Mouse (Mus musculus) kidney, embryonic 16.5 days (tissue): ENCODE measurements at regions not wholly inside any gene's neighbourhood (a gene's known extent, or its start where the extent isn't known, plus 50 kb on each side); places are given as distances from the start of the nearest gene placed in this dataset.

Experiments used
- ATAC-seq: fragments of 200-750 bp; cut with Nextera tagmentation; 2 replicates; pipeline ENCODE4 v1.8.0; 2017; ENCODE audit warnings: moderate TSS enrichment; ENCODE audit not compliant: low FRiP score, low TSS enrichment
- H3K27ac ChIP-seq: fragments of 300-500 bp; sonication (generic); 2 replicates; pipeline ENCODE4 v1.5.1; 2014; ENCODE audit warnings: low read length
- H3K27me3 ChIP-seq: fragments of 300-500 bp; sonication (generic); 2 replicates; pipeline ENCODE4 v1.6.1; 2014; ENCODE audit warnings: low read length, control low read depth, mixed read lengths; ENCODE audit not compliant: insufficient read depth
- H3K36me3 ChIP-seq: fragments of 300-500 bp; sonication (generic); 2 replicates; pipeline ENCODE4 v1.6.1; 2014; ENCODE audit warnings: low read length, control low read depth, mixed read lengths; ENCODE audit not compliant: insufficient read depth
- H3K4me1 ChIP-seq: fragments of 300-500 bp; sonication (generic); 2 replicates; pipeline ENCODE4 v1.6.1; 2014; ENCODE audit warnings: low read length, control low read depth, mixed read lengths; ENCODE audit not compliant: insufficient read depth
- H3K4me2 ChIP-seq: fragments of 300-500 bp; sonication (generic); replicated peaks from 2 replicates; pipeline ENCODE4 v1.6.1; 2014; ENCODE audit warnings: low read depth, low read length
- H3K4me3 ChIP-seq: fragments of 300-500 bp; sonication (generic); 2 replicates; pipeline ENCODE4 v1.5.1; 2014; ENCODE audit warnings: mild to moderate bottlenecking, low read length
- H3K9ac ChIP-seq: fragments of 300-500 bp; sonication (generic); replicated peaks from 2 replicates; pipeline ENCODE4 v1.6.1; 2014; ENCODE audit warnings: low read length
- H3K9me3 ChIP-seq: fragments of 300-500 bp; sonication (generic); 2 replicates; pipeline ENCODE4 v1.6.1; 2016; ENCODE audit warnings: low read length, control low read depth
- WGBS: fragments of 180-500 bp; shearing (Covaris S2); extraction: QIAGEN DNeasy Blood & Tissue Kit; methylation state at CpG from one replicate; pipeline ENCODE4 v1.1.7; 2014; 5-methylcytosine and 5-hydroxymethylcytosine counted together

- no peaks in the 10 kb centered on the region for H3K9me3 ChIP-seq
- no peak for ATAC-seq
- peaks cover 10% of the 10 kb centered on the region; the same call in 1 of the 2 replicates for H3K27me3 ChIP-seq
- WGBS, result 38% methylated on average over 8 of the region's 8 CpGs
- no peak overlapping the region for H3K27ac ChIP-seq
- H3K4me3 ChIP-seq, result no peak overlapping the region
- no peak overlapping the region for H3K4me2 ChIP-seq
- H3K4me1 ChIP-seq, result no peaks in the 10 kb centered on the region
- H3K36me3 ChIP-seq, result no peaks in the 10 kb centered on the region
- H3K9ac ChIP-seq, result no peak overlapping the region
Measured at GRCm38 (mm10) chr13:72358243-72358904, 270.2 kb upstream of the Irx2 start.

DNA sequence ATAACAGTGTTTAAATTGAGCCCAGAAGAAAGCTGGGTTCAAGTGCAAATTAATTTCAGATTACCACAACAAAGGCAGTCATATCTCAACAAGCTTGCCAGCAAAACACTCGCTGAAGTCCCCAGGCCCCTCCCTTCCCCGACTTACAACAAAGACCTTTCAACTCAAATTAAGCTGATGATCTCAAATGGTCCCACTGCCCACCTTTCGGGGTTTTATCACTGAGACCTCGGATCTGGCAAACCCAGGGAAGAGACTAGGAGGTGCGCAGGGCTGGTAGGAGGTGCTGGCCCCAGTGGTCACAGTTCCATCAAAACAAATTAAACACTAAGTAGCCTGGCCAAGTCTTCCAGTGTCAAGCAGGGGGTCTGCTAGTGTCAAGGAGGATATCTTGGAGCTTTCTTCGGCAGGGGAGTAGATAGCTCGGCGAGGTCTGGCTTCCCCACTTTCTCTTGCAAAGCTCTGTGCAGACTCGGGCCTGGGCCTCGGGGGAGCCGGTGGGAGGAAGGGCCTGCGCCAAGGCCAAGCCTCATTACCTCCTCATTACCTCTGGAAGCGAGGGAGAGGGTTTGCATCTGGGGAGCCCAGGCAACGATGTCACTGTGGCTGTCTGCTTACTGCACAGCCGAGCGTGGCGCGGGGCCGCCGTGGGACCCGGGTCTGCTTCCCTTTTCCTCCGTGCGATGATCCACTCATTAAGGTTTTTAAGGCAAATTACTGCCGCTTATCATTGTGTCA lies 262.9 kb upstream of the Irx2 start:
- peaks cover 17% of the 10 kb centered on the region for H3K4me1 ChIP-seq
- no peak overlapping the region for H3K9ac ChIP-seq
- WGBS, result 5% methylated on average over 24 of the region's 24 CpGs
- peak; percentile 86 for ATAC-seq
- peaks cover 33% of the 10 kb centered on the region for H3K27me3 ChIP-seq
- H3K27ac ChIP-seq, result no peak overlapping the region
- peak overlapping the region; percentile 54 for H3K4me2 ChIP-seq
- H3K4me3 ChIP-seq, result peak overlapping the region; percentile 17
- H3K9me3 ChIP-seq, result no peaks in the 10 kb centered on the region
- H3K36me3 ChIP-seq, result no peaks in the 10 kb centered on the region

DNA sequence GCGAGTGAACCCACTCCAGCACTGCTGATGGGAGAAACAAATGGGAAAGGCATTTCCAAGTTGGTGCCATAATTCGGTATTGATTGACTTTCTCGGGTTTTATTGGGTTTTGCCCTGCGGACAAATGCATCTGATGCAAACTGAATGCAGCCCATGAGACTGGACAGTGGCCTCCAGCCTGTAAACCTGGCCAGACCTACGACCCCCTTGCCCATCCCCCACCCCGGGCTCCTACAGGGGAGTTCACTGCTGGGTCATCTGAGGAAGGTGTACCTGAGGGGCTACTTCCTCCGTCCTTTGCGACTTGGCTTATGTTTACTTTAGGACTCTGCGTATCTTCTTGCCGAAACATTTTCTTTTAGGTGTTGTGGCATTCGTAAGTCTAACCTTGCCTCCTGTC lies 262.3 kb upstream of the Irx2 start:
- Histone ChIP-seq H3K27me3 (peaks cover 33% of the 10 kb centered on the region), H3K36me3 (no peaks in the 10 kb centered on the region), H3K4me1 (peaks cover 17% of the 10 kb centered on the region), H3K4me3 (peak overlapping the region; percentile 17), H3K9ac (no peak overlapping the region), H3K27ac (no peak overlapping the region), H3K9me3 (no peaks in the 10 kb centered on the region), H3K4me2 (peak overlapping the region; percentile 54)
- peak; percentile 36; the same call in 1 of the 2 replicates for ATAC-seq
- WGBS, result 13% methylated on average over 11 of the region's 11 CpGs

- Histone ChIP-seq H3K4me1 (peaks cover 14% of the 10 kb centered on the region), H3K36me3 (no peaks in the 10 kb centered on the region), H3K27ac (no peak overlapping the region), H3K27me3 (peaks cover 24% of the 10 kb centered on the region), H3K9me3 (no peaks in the 10 kb centered on the region), H3K4me2 (no peak overlapping the region), H3K4me3 (no peak overlapping the region), H3K9ac (no peak overlapping the region)
- ATAC-seq, result no peak
- 96% methylated on average over 1 of the region's 1 CpGs for WGBS
Measured at GRCm38 (mm10) chr13:72370131-72370530, 258.5 kb upstream of the Irx2 start.

- Histone ChIP-seq H3K36me3 (no peaks in the 10 kb centered on the region), H3K9me3 (no peaks in the 10 kb centered on the region), H3K4me2 (no peak overlapping the region), H3K27me3 (peaks cover 18% of the 10 kb centered on the region), H3K4me1 (peaks cover 5% of the 10 kb centered on the region), H3K4me3 (no peak overlapping the region), H3K27ac (no peak overlapping the region), H3K9ac (no peak overlapping the region)
- ATAC-seq, result no peak
- WGBS, result 35% methylated on average over 5 of the region's 5 CpGs
Measured at GRCm38 (mm10) chr13:72370997-72371396, 257.6 kb upstream of the Irx2 start.

DNA sequence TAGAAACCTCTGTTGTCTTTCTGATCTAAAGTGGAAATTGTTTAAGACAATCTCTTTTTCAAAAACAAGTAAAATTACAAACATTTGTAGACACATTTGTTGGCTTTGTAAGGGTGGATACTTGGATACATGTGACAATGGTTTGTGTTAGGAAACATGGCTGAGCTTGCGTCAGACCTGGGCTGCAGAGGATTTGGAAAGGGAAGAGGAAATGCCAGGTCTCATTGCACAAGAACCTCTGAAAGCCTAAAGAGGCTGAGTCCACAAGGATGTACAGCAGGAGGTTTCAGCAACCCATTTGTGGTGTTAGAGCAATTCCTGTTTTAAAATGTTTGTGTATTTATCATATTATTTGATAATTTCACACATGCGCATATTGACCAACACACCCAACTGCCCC lies 235.3 kb upstream of the Irx2 start:
- H3K27ac ChIP-seq, result no peak overlapping the region
- H3K4me2 ChIP-seq, result no peak overlapping the region
- H3K36me3 ChIP-seq, result no peaks in the 10 kb centered on the region
- 90% methylated on average over 2 of the region's 2 CpGs for WGBS
- no peaks in the 10 kb centered on the region for H3K9me3 ChIP-seq
- H3K9ac ChIP-seq, result no peak overlapping the region
- no peaks in the 10 kb centered on the region for H3K27me3 ChIP-seq
- no peak for ATAC-seq
- no peak overlapping the region for H3K4me3 ChIP-seq
- H3K4me1 ChIP-seq, result no peaks in the 10 kb centered on the region

DNA sequence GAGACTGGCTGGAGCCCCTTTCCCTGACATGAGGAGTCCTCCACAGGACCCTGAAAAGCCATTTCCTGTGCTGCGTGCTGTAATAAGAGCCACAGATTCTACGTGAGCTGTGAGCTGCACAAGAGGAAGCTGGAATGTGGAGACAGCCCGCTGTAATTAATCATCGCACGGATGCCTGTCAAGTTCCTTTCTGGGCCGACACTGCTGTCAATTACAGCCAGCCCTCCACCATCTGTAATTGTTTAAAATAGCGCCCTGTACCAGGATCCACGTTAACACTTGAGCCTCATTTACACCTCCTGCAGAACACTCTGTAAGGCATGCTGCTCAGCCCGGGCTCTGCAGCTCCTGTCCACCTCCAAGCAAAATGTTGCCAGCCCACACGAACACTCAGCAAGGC lies 227.9 kb upstream of the Irx2 start:
- H3K4me2 ChIP-seq, result 0 out of 2 replicates have a peak overlapping the region, but pooled peaks have one; percentile 7
- no peaks in the 10 kb centered on the region for H3K27me3 ChIP-seq
- no peaks in the 10 kb centered on the region for H3K36me3 ChIP-seq
- H3K9ac ChIP-seq, result no peak overlapping the region
- H3K4me3 ChIP-seq, result no peak overlapping the region
- peak; percentile 74 for ATAC-seq
- WGBS, result 11% methylated on average over 10 of the region's 10 CpGs
- no peaks in the 10 kb centered on the region for H3K9me3 ChIP-seq
- H3K27ac ChIP-seq, result no peak overlapping the region
- peaks cover 7% of the 10 kb centered on the region; the same call in 1 of the 2 replicates for H3K4me1 ChIP-seq

- ATAC-seq, result no peak
- Histone ChIP-seq H3K4me3 (no peak overlapping the region), H3K27me3 (no peaks in the 10 kb centered on the region), H3K4me1 (no peaks in the 10 kb centered on the region), H3K36me3 (no peaks in the 10 kb centered on the region), H3K4me2 (no peak overlapping the region), H3K27ac (no peak overlapping the region), H3K9me3 (no peaks in the 10 kb centered on the region), H3K9ac (no peak overlapping the region)
- 80% methylated on average over 11 of the region's 11 CpGs for WGBS
Measured at GRCm38 (mm10) chr13:72409238-72409965, 219.2 kb upstream of the Irx2 start.

DNA sequence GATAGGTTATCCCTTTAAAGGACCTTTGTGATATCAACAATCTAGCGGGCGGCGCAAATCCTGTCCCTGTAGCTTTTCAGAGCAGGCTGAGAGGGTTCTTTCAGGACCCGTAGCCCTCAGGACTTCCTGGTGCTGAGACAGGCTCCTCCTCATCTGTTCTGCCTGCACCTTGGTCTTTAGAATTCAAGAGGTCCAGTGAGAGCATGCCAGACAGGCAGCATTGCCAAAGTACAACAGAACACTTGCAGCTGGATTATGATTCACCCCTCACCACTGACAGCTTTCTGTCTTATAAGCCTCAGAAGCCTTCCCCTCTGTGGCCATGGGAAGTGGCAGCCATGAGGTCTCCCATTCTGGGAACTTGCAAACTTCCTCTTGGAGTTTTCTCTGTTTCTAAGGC lies 216.0 kb upstream of the Irx2 start:
- 95% methylated on average over 4 of the region's 4 CpGs for WGBS

GRCm38 (mm10) chr13:72416981-72417380 lies 211.6 kb upstream of the Irx2 start:
- H3K4me1 ChIP-seq, result no peaks in the 10 kb centered on the region
- no peak overlapping the region for H3K27ac ChIP-seq
- no peaks in the 10 kb centered on the region for H3K36me3 ChIP-seq
- H3K9ac ChIP-seq, result no peak overlapping the region
- WGBS, result 64% methylated on average over 2 of the region's 2 CpGs
- no peak overlapping the region for H3K4me3 ChIP-seq
- ATAC-seq, result no peak
- H3K9me3 ChIP-seq, result no peaks in the 10 kb centered on the region
- H3K27me3 ChIP-seq, result no peaks in the 10 kb centered on the region
- no peak overlapping the region for H3K4me2 ChIP-seq

More for the DNA sequence above, 216.0 kb upstream of the Irx2 start:
- no peak overlapping the region for H3K27ac ChIP-seq
- no peak overlapping the region for H3K9ac ChIP-seq
- H3K4me3 ChIP-seq, result no peak overlapping the region
- no peaks in the 10 kb centered on the region for H3K9me3 ChIP-seq
- ATAC-seq, result no peak
- no peaks in the 10 kb centered on the region for H3K36me3 ChIP-seq
- no peaks in the 10 kb centered on the region for H3K4me1 ChIP-seq
- H3K4me2 ChIP-seq, result no peak overlapping the region
- H3K27me3 ChIP-seq, result no peaks in the 10 kb centered on the region
